Comparison of ENCODE assay signal across 12 mouse cellular contexts in the genomic region with DNA sequence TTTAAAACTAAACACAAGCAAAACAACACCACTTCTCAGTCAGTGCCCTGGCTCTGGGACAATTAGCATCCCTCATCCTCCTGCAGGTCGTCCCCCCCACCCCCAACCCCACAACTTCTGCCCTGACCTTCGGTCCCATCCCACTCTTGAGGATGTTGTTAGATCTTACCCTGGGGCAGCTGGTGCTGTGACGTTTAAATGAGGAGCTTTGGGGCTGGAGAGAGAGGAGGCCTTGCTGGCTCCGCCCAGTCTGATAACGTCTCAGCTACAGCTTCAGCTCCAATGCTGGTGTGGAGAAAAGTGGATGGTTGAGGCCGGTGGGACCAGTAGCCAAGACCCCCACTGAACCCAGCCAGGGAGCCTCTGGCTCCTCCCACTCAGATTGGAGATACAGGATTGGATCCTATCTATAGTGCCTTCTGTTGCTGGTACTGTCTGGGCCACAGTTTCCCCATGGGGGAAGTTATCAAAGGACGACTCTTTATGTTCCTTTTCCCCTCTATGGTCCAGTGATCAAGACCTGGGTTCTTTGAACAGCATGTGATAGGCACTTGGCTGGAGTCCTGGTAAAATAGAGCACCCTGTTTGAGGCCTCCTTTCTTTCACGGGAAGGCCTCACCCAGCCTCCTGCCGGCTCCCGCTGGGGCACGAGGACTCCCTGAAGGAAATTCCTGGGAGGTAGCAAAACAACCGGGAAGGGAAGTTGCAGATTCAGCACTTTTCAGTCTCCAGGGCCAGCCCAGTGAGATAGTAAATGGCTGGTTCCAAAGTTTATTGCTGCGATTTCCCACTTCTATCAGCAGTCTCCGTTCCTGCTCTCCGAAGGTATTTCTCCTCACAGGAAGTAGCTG. TPM values are rescaled to one million over a fixed set of nuclear protein-coding genes. Genes with fewer than 3 reads are reported as not detected.
DNase-seq lines count a peak whose midpoint lies in the region; ATAC-seq lines count a peak whose summit lies in the region.
"Had no signal": no experiment of that assay in that cellular context is flagged by ENCODE, and none has a peak within 500 bp of the region (broad histone marks: within the 10 kb centered on the region; RNA-seq: fewer than 3 reads in every experiment).

A gene (plus strand): TSS at position 801 of the 851 bp plus-strand sequence.

- H3K4me2 ChIP-seq in heart, embryonic 11.5 days, result no peak within 1 kb of the TSS
- H3K4me2 ChIP-seq: hindbrain, embryonic 15.5 days; limb, embryonic 15.5 days had no signal

- H3K27me3 ChIP-seq in heart, embryonic 11.5 days (ENCODE audit: control insufficient read depth, insufficient read depth, low read length), result no peaks in the 10 kb centered on the region
- H3K27me3 ChIP-seq: hindbrain, embryonic 15.5 days; limb, embryonic 15.5 days had no signal

- H3K27ac ChIP-seq in heart, embryonic 11.5 days (ENCODE audit: low read depth, low read length), result no peak within 1 kb of the TSS
- H3K27ac ChIP-seq: hindbrain, embryonic 15.5 days; limb, embryonic 15.5 days had no signal

- no peaks in the 10 kb centered on the region for H3K9me3 ChIP-seq in heart, embryonic 11.5 days (replicated peaks; ENCODE audit: control insufficient read depth, low read length)
- H3K9me3 ChIP-seq: hindbrain, embryonic 15.5 days; limb, embryonic 15.5 days had no signal

- 0 out of 2 replicates have a peak, but pooled peaks cover 4% of the 10 kb centered on the region for H3K4me1 ChIP-seq in heart, embryonic 11.5 days (ENCODE audit: control insufficient read depth, insufficient read depth, low read length)

- peak; percentile 55; the same call in 1 of the 2 replicates for ATAC-seq in heart, embryonic 11.5 days (replicated peaks; ENCODE audit: insufficient number of reproducible peaks, low FRiP score, low TSS enrichment)

- no peak within 1 kb of the TSS for H3K9ac ChIP-seq in heart, embryonic 11.5 days (ENCODE audit: low read depth, low read length)
- H3K9ac ChIP-seq: hindbrain, embryonic 15.5 days; limb, embryonic 15.5 days had no signal

- H3K4me3 ChIP-seq in heart, embryonic 11.5 days (ENCODE audit: low read depth, low read length), result no peak within 1 kb of the TSS
- H3K4me3 ChIP-seq: hindbrain, embryonic 15.5 days; limb, embryonic 15.5 days had no signal

- DNase-seq in heart, adult 9 months (ENCODE audit: low spot score in 2 of 2), result no peak
- peak; percentile 11 for DNase-seq in urinary bladder, postnatal 14 days (ENCODE audit: low spot score)
- DNase-seq in urinary bladder, postnatal 10 days (ENCODE audit: low spot score), result no peak
- no peak for DNase-seq in large intestine, adult 2 months (ENCODE audit: low read depth, low spot score)
- DNase-seq in right cerebral cortex, postnatal 10 days (ENCODE audit: low spot score in 2 of 2), result no peak
- no peak for DNase-seq in left cerebral cortex, adult 8-10 months (ENCODE audit: low spot score in 2 of 2)
- DNase-seq in frontal cortex, postnatal 14 days (ENCODE audit: low spot score in 2 of 2), result no peak
- DNase-seq: adrenal gland, postnatal 25 days had no signal

- H3K36me3 ChIP-seq in heart, embryonic 11.5 days (ENCODE audit: control insufficient read depth, insufficient read depth, low read length), result no peaks in the 10 kb centered on the region
- H3K36me3 ChIP-seq: hindbrain, embryonic 15.5 days; limb, embryonic 15.5 days had no signal

- WGBS in heart, embryonic 11.5 days (ENCODE audit: insufficient replicate concordance), result 18% methylated on average over 15 of the region's 15 CpGs
- WGBS in large intestine, adult 2 months, result 16% methylated on average over 15 of the region's 15 CpGs

RNA-seq across cellular contexts. Expression of the gene that starts here (rescaled TPM):
- polyA plus RNA-seq in heart, embryonic 11.5 days (2014; fragmentation: Nextera tagmentation; extraction: Ambion mirVana), result 0.66 and 1.7 TPM in 2 replicates
- polyA plus RNA-seq in large intestine, adult 2 months (2012; rRNA removed), result 384 and 478 TPM in 2 replicates
- total RNA-seq in left cerebral cortex, adult 8-10 months (2022), result not detected
- total RNA-seq: adrenal gland, postnatal 25 days had no signal
- polyA plus RNA-seq: hindbrain, embryonic 15.5 days; neural tube, embryonic 11.5 days had no signal

Comparison
In these comparisons a context has a peak if more than half of its experiments do, and no peak if none do; other contexts are left out.
1. RNA of the gene that starts here (polyA plus RNA-seq): 384 to 478 TPM in large intestine, adult 2 months; 0.66 to 1.7 TPM in heart, embryonic 11.5 days; every median in the first group is over 100 times any median in the second.